Mouse (Mus musculus): ENCODE results near the gene E4f1.

The E4f1 gene

GRCm38 (mm10) chr17:24415011-24415410, 55.1 kb downstream of the E4f1 start:
- no peak for DNase-seq (ENCODE audit: low spot score)

- DNase-seq (ENCODE audit: low spot score), result peak; percentile 92
Measured at GRCm38 (mm10) chr17:24414230-24414976, 55.7 kb downstream of the E4f1 start, which contains the start of gene Rnps1. Gene Rnps1, plus strand, starts transcription at chr17:24414565.

- no peak for DNase-seq (ENCODE audit: low spot score)
Measured at GRCm38 (mm10) chr17:24413557-24414211, 56.4 kb downstream of the E4f1 start.

- DNase-seq (ENCODE audit: low spot score), result no peak
Measured at GRCm38 (mm10) chr17:24407116-24407803, 62.9 kb downstream of the E4f1 start.

- no peak for DNase-seq (ENCODE audit: low spot score)
Measured at GRCm38 (mm10) chr17:24402371-24402770, 67.7 kb downstream of the E4f1 start.

GRCm38 (mm10) chr17:24394456-24394855, 75.7 kb downstream of the E4f1 start:
- no peak for DNase-seq (ENCODE audit: low spot score)

All from ovary, postnatal 14 days (tissue).